Mouse (Mus musculus) MEL (cell line): ENCODE results near the gene Mff.

ENCODE experiments used
- CHD2 ChIP-seq: IDR thresholded peaks from 2 replicates; pipeline ENCODE4 v1.6.1; 2011; ENCODE audit warnings: low read length, improper control_type of control experiment
- CTCF ChIP-seq, 3 experiments: IDR thresholded peaks in 2 of 3; conservative IDR thresholded peaks in 1 of 3; 2 replicates each; pipeline ENCODE4 v1.5.1; 2011 to 2012; ENCODE audit warnings: low read length in 3 of 3, low read depth in 2 of 3, mild to moderate bottlenecking in 2 of 3, improper control_type of control experiment in 1 of 3, inconsistent platforms in 1 of 3, mixed read lengths in 1 of 3, moderate library complexity in 1 of 3; ENCODE audit not compliant: control insufficient read depth in 1 of 3, insufficient read depth in 1 of 3, poor library complexity in 1 of 3, severe bottlenecking in 1 of 3
- ELF1 ChIP-seq: IDR thresholded peaks from 2 replicates; pipeline ENCODE4 v1.6.1; 2014; ENCODE audit warnings: low read depth, mild to moderate bottlenecking, inconsistent platforms, low read length, improper control_type of control experiment, moderate library complexity
- POLR2A ChIP-seq, 2 experiments: IDR thresholded peaks; 2 replicates each; pipeline ENCODE4 v1.6.1; 2011 to 2012; ENCODE audit warnings: low read length in 2 of 2, mild to moderate bottlenecking in 2 of 2, control low read depth in 1 of 2, improper control_type of control experiment in 1 of 2, low read depth in 1 of 2, moderate library complexity in 1 of 2; ENCODE audit not compliant: control insufficient read depth in 1 of 2, insufficient read depth in 1 of 2, poor library complexity in 1 of 2
- TBP ChIP-seq: IDR thresholded peaks from 2 replicates; pipeline ENCODE4 v1.8.0; 2011; ENCODE audit warnings: low read depth, low read length, improper control_type of control experiment

GRCm38 (mm10) chr1:82801105-82801783 is 76.6 kb downstream of the Mff start:
- TF ChIP-seq TBP (no peak), CTCF (IDR thresholded peaks at IDR 0.05 in 2 of 3, conservative IDR thresholded peaks at IDR 0.05 in 1 of 3; ENCODE audit: control insufficient read depth in 1 of 3, insufficient read depth in 1 of 3, low read depth in 2 of 3, low read length in 3 of 3, poor library complexity in 1 of 3, severe bottlenecking in 1 of 3) (no peak), CHD2 (no peak), ELF1 (no peak), POLR2A (IDR thresholded peaks at IDR 0.05; ENCODE audit: control insufficient read depth in 1 of 2, insufficient read depth in 1 of 2, low read depth in 1 of 2, low read length in 2 of 2, poor library complexity in 1 of 2) (no peak)
